Mouse (Mus musculus) liver, postnatal 0 days (tissue): ENCODE results near the gene Hspb9.

ENCODE experiments used
- CTCF ChIP-seq: sonication (generic); IDR thresholded peaks from 2 replicates; pipeline ENCODE4 v1.5.1; 2016; ENCODE audit warnings: antibody characterized with exemption, low read depth
- EP300 ChIP-seq: IDR thresholded peaks from 2 replicates; pipeline ENCODE4 v1.6.1; 2016; ENCODE audit warnings: antibody characterized with exemption, low read depth, mild to moderate bottlenecking

DNA sequence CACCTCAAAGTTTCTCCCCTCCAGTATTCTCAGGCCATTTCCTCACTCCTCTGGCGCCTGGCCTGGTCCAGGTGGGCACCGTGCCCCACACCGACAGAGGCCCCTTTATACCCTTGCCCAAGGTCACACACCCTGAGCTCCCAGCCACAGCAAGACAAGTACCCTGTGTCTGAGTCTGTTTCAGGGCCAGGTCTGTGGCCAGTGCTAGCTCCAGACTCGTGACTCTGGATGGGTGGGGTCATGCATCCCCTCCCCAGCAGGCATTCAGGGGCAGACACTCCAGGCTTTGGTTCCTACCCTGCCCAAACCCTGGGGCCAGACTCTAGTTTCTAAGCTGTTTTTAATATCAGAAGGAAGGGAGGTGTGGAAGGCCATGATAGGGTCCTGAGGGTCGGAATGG lies 31.8 kb upstream of the Hspb9 start:
- TF ChIP-seq CTCF, result no peak
- no peak for TF ChIP-seq EP300
